Mouse (Mus musculus) MEL (cell line): Measurements from ENCODE around the gene Syt8. TPM values are rescaled to one million over a fixed set of nuclear protein-coding genes. Genes with fewer than 3 reads are reported as not detected.

Experiments used
- DNase-seq: peaks from one replicate; pipeline ENCODE4 v3.0.0; 2011; ENCODE audit warnings: low read depth, low spot score
- H3K27ac ChIP-seq: 2 replicates; pipeline ENCODE4 v1.5.1; 2012; ENCODE audit warnings: low read depth, mild to moderate bottlenecking, control low read depth, low read length, moderate library complexity; ENCODE audit not compliant: control insufficient read depth
- H3K27me3 ChIP-seq, 2 experiments: fragments of 150-350 bp in 1 of 2; sonication (generic) in 1 of 2; 2 replicates each; pipeline ENCODE4 v1.6.1; 2012; ENCODE audit warnings: low read length in 2 of 2, mild to moderate bottlenecking in 2 of 2, improper control_type of control experiment in 1 of 2, moderate library complexity in 1 of 2; ENCODE audit not compliant: insufficient read depth in 2 of 2, control insufficient read depth in 1 of 2
- H3K36me3 ChIP-seq, 2 experiments: 2 replicates each; pipeline ENCODE4 v1.6.1; 2012 to 2014; ENCODE audit warnings: low read length in 2 of 2, improper control_type of control experiment in 1 of 2, inconsistent platforms in 1 of 2, mild to moderate bottlenecking in 1 of 2; ENCODE audit not compliant: insufficient read depth in 2 of 2, control insufficient read depth in 1 of 2
- H3K4me1 ChIP-seq, 2 experiments: fragments of 150-350 bp in 1 of 2; sonication (generic) in 1 of 2; 2 replicates each; pipeline ENCODE4 v1.6.1; 2012; ENCODE audit warnings: low read length in 2 of 2, improper control_type of control experiment in 1 of 2, mild to moderate bottlenecking in 1 of 2; ENCODE audit not compliant: insufficient read depth in 2 of 2, control insufficient read depth in 1 of 2
- H3K4me3 ChIP-seq, 2 experiments: fragments of 150-350 bp in 1 of 2; sonication (generic) in 1 of 2; 2 replicates each; pipeline ENCODE4 v1.5.1; 2012; ENCODE audit warnings: low read depth in 2 of 2, low read length in 2 of 2, mild to moderate bottlenecking in 2 of 2, moderate library complexity in 2 of 2, control low read depth in 1 of 2, improper control_type of control experiment in 1 of 2; ENCODE audit not compliant: control insufficient read depth in 1 of 2, insufficient read depth in 1 of 2
- H3K79me2 ChIP-seq: 2 replicates; pipeline ENCODE4 v1.6.1; 2012; ENCODE audit warnings: mild to moderate bottlenecking, low read length, moderate library complexity; ENCODE audit not compliant: control insufficient read depth, poor library complexity, insufficient read depth
- H3K9ac ChIP-seq: 2 replicates; pipeline ENCODE4 v1.6.1; 2012; ENCODE audit warnings: low read depth, mild to moderate bottlenecking, control low read depth, low read length, moderate library complexity; ENCODE audit not compliant: control insufficient read depth, poor library complexity, severe bottlenecking
- H3K9me3 ChIP-seq: fragments of 150-350 bp; sonication (generic); replicated peaks from 2 replicates; pipeline ENCODE4 v1.6.1; 2012; ENCODE audit warnings: mild to moderate bottlenecking, low read length, improper control_type of control experiment, moderate library complexity; ENCODE audit not compliant: insufficient read depth
- BHLHE40 ChIP-seq: IDR thresholded peaks from 2 replicates; pipeline ENCODE4 v1.6.1; 2012; ENCODE audit warnings: low read depth, mild to moderate bottlenecking, inconsistent platforms, low read length, improper control_type of control experiment, borderline replicate concordance
- CHD1 ChIP-seq: IDR thresholded peaks from 2 replicates; pipeline ENCODE4 v1.6.1; 2012; ENCODE audit warnings: low read depth, mild to moderate bottlenecking, inconsistent platforms, low read length, improper control_type of control experiment
- CHD2 ChIP-seq: IDR thresholded peaks from 2 replicates; pipeline ENCODE4 v1.6.1; 2011; ENCODE audit warnings: low read length, improper control_type of control experiment
- E2F4 ChIP-seq: IDR thresholded peaks from 2 replicates; pipeline ENCODE4 v1.6.1; 2011; ENCODE audit warnings: low read depth, low read length, improper control_type of control experiment, borderline replicate concordance
- EP300 ChIP-seq, 2 experiments: IDR thresholded peaks; 2 replicates each; pipeline ENCODE4 v1.6.1; 2011; ENCODE audit warnings: improper control_type of control experiment in 2 of 2, low read length in 2 of 2, low read depth in 1 of 2, mild to moderate bottlenecking in 1 of 2
- ETS1 ChIP-seq: IDR thresholded peaks from 2 replicates; pipeline ENCODE4 v1.6.1; 2012; ENCODE audit warnings: low read depth, mild to moderate bottlenecking, inconsistent platforms, low read length, improper control_type of control experiment, moderate library complexity
- GATA1 ChIP-seq: IDR thresholded peaks from 2 replicates; pipeline ENCODE4 v1.6.1; 2011; ENCODE audit warnings: low read depth, low read length, improper control_type of control experiment
- HCFC1 ChIP-seq: IDR thresholded peaks from 2 replicates; pipeline ENCODE4 v1.6.1; 2012; ENCODE audit warnings: low read depth, mild to moderate bottlenecking, inconsistent platforms, low read length, improper control_type of control experiment, moderate library complexity
- JUND ChIP-seq: IDR thresholded peaks from 2 replicates; pipeline ENCODE4 v1.6.1; 2011; ENCODE audit warnings: low read depth, mild to moderate bottlenecking, improper control_type of control experiment, low read length
- MAX ChIP-seq: IDR thresholded peaks from 2 replicates; pipeline ENCODE4 v1.6.1; 2011; ENCODE audit warnings: low read length, improper control_type of control experiment
- MAZ ChIP-seq: IDR thresholded peaks from 2 replicates; pipeline ENCODE4 v1.6.1; 2012; ENCODE audit warnings: low read depth, mild to moderate bottlenecking, inconsistent platforms, low read length, improper control_type of control experiment
- MEF2A ChIP-seq: IDR thresholded peaks from 2 replicates; pipeline ENCODE4 v1.6.1; 2014; ENCODE audit warnings: low read depth, mild to moderate bottlenecking, inconsistent platforms, low read length, improper control_type of control experiment; ENCODE audit not compliant: poor library complexity, insufficient replicate concordance, severe bottlenecking; ENCODE audit errors: extremely low read depth
- MXI1 ChIP-seq: IDR thresholded peaks from 2 replicates; pipeline ENCODE4 v1.6.1; 2011; ENCODE audit warnings: mild to moderate bottlenecking, low read depth, low read length, improper control_type of control experiment
- MYC ChIP-seq: IDR thresholded peaks from 2 replicates; pipeline ENCODE4 v1.6.1; 2011; ENCODE audit warnings: low read depth, mild to moderate bottlenecking, low read length, improper control_type of control experiment, moderate library complexity
- NRF1 ChIP-seq: IDR thresholded peaks from 2 replicates; pipeline ENCODE4 v1.6.1; 2014; ENCODE audit warnings: low read depth, mild to moderate bottlenecking, inconsistent platforms, low read length, improper control_type of control experiment, moderate library complexity; ENCODE audit not compliant: poor library complexity, insufficient read depth, severe bottlenecking
- POLR2A ChIP-seq, 2 experiments: IDR thresholded peaks; 2 replicates each; pipeline ENCODE4 v1.6.1; 2011 to 2012; ENCODE audit warnings: low read length in 2 of 2, mild to moderate bottlenecking in 2 of 2, control low read depth in 1 of 2, improper control_type of control experiment in 1 of 2, low read depth in 1 of 2, moderate library complexity in 1 of 2; ENCODE audit not compliant: control insufficient read depth in 1 of 2, insufficient read depth in 1 of 2, poor library complexity in 1 of 2
- POLR2AphosphoS2 ChIP-seq: IDR thresholded peaks from 2 replicates; pipeline ENCODE4 v1.6.1; 2011; ENCODE audit warnings: low read length, improper control_type of control experiment
- POLR2AphosphoS5 ChIP-seq: IDR thresholded peaks from 2 replicates; pipeline ENCODE4 v1.6.1; 2012; ENCODE audit warnings: low read depth, borderline replicate concordance, mild to moderate bottlenecking, inconsistent platforms, low read length, moderate library complexity, mixed read lengths
- RAD21 ChIP-seq: IDR thresholded peaks from 2 replicates; pipeline ENCODE4 v1.6.1; 2011; ENCODE audit warnings: mild to moderate bottlenecking, low read depth, low read length, improper control_type of control experiment
- SIN3A ChIP-seq: IDR thresholded peaks from 2 replicates; pipeline ENCODE4 v1.6.1; 2012; ENCODE audit warnings: low read length, improper control_type of control experiment, inconsistent platforms
- SMC3 ChIP-seq: IDR thresholded peaks from 2 replicates; pipeline ENCODE4 v1.6.1; 2011; ENCODE audit warnings: low read depth, low read length, improper control_type of control experiment
- TAL1 ChIP-seq: IDR thresholded peaks from 2 replicates; pipeline ENCODE4 v1.6.1; 2012; ENCODE audit warnings: mild to moderate bottlenecking, inconsistent platforms, low read length, moderate library complexity, mixed read lengths
- TCF12 ChIP-seq: IDR thresholded peaks from 2 replicates; pipeline ENCODE4 v1.6.1; 2014; ENCODE audit warnings: low read depth, mild to moderate bottlenecking, inconsistent platforms, low read length, improper control_type of control experiment, moderate library complexity
- UBTF ChIP-seq: IDR thresholded peaks from 2 replicates; pipeline ENCODE4 v1.6.1; 2012; ENCODE audit warnings: low read depth, mild to moderate bottlenecking, inconsistent platforms, low read length, improper control_type of control experiment, moderate library complexity, borderline replicate concordance; ENCODE audit not compliant: insufficient read depth
- USF2 ChIP-seq, 2 experiments: IDR thresholded peaks; 2 replicates each; pipeline ENCODE4 v1.6.1; 2011 to 2012; ENCODE audit warnings: improper control_type of control experiment in 2 of 2, low read length in 2 of 2, borderline replicate concordance in 1 of 2, inconsistent platforms in 1 of 2, low read depth in 1 of 2, mild to moderate bottlenecking in 1 of 2; ENCODE audit not compliant: insufficient read depth in 1 of 2
- ZC3H11A ChIP-seq: IDR thresholded peaks from 2 replicates; pipeline ENCODE4 v1.6.1; 2012; ENCODE audit warnings: low read depth, mild to moderate bottlenecking, inconsistent platforms, low read length, improper control_type of control experiment
- ZKSCAN1 ChIP-seq: IDR thresholded peaks from 2 replicates; pipeline ENCODE4 v1.6.1; 2012; ENCODE audit warnings: low read depth, mild to moderate bottlenecking, inconsistent platforms, low read length, improper control_type of control experiment, moderate library complexity
- ZMIZ1 ChIP-seq: IDR thresholded peaks from 2 replicates; pipeline ENCODE4 v1.6.1; 2012; ENCODE audit warnings: low read depth, mild to moderate bottlenecking, inconsistent platforms, low read length, improper control_type of control experiment, moderate library complexity
- ZNF384 ChIP-seq: IDR thresholded peaks from 2 replicates; pipeline ENCODE4 v1.6.1; 2012; ENCODE audit warnings: low read depth, mild to moderate bottlenecking, inconsistent platforms, low read length, improper control_type of control experiment
- polyA plus RNA-seq, 2 experiments: library from polyadenylated mRNA; stranded (reverse) in 1 of 2; unstranded in 1 of 2; fragments of >175 nt in 1 of 2; fragments of >200 nt in 1 of 2; gene quantifications; 2 replicates each; pipeline versions ENCODE4 v1.2.1 to v1.2.4; 2012; ENCODE audit warnings: low replicate concordance in 2 of 2, low read depth in 1 of 2; ENCODE audit not compliant: insufficient read length in 2 of 2, insufficient read depth in 1 of 2, missing spikeins in 1 of 2
- total RNA-seq: library from RNA; depleted of rRNA; stranded (reverse); fragments of 300-350 nt; gene quantifications from 2 replicates; pipeline ENCODE4 v1.2.3, GENCODE M21; 2012

Gene Syt8
- total and polyA plus RNA-seq, 3 experiments = not detected

DNA sequence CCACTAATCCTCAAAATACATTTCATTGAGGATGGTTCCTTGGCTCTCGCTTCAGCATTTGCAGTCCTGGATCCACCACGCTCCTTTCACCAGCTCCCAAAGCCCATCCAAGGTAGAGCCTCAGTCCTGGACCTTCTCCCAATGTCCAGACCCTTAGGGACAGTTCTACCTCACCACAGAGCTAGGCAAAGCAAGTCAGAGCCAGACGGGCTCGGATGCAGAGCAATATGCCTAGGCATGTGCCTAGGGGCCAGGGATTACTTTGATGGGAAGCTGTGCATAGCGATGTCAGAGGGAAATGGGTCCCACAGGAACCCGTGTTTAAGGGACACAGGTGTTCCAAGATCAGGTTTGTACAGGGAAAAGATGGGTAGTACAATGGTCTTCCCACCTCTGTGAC, 10.7 kb downstream of the Syt8 start:
- DNase-seq = no peak
- Histone ChIP-seq H3K27me3 (peaks cover 0 to 2% of the 10 kb centered on the region in 2 experiments; a peak in 1 of 4 replicates), H3K36me3 (0 out of 4 replicates have a peak, but pooled peaks cover 0 to 2% of the 10 kb centered on the region in 2 experiments), H3K79me2 (no peaks in the 10 kb centered on the region), H3K4me3 (no peak overlapping the region), H3K27ac (no peak overlapping the region)
- TF ChIP-seq MAZ (no peak), NRF1 (no peak), JUND (no peak), POLR2AphosphoS2 (no peak), ZNF384 (no peak), TCF12 (no peak), MEF2A (no peak), POLR2AphosphoS5 (no peak), ZC3H11A (no peak), TAL1 (no peak), RAD21 (no peak), EP300 (IDR thresholded peaks at IDR 0.05; ENCODE audit: low read depth in 1 of 2, low read length in 2 of 2) (no peak), ZKSCAN1 (no peak), ZMIZ1 (no peak), SMC3 (no peak), HCFC1 (no peak), ETS1 (no peak), MXI1 (no peak), GATA1 (no peak), POLR2A (IDR thresholded peaks at IDR 0.05; ENCODE audit: control insufficient read depth in 1 of 2, insufficient read depth in 1 of 2, low read depth in 1 of 2, low read length in 2 of 2, poor library complexity in 1 of 2) (no peak)
- TF ChIP-seq, all 39 proteins: peak for 0
- Histone ChIP-seq H3K9me3 (no peaks in the 10 kb centered on the region), H3K9ac (no peak overlapping the region), H3K4me1 (peaks cover 0 to 3% of the 10 kb centered on the region in 2 experiments; a peak in 2 of 4 replicates)

DNA sequence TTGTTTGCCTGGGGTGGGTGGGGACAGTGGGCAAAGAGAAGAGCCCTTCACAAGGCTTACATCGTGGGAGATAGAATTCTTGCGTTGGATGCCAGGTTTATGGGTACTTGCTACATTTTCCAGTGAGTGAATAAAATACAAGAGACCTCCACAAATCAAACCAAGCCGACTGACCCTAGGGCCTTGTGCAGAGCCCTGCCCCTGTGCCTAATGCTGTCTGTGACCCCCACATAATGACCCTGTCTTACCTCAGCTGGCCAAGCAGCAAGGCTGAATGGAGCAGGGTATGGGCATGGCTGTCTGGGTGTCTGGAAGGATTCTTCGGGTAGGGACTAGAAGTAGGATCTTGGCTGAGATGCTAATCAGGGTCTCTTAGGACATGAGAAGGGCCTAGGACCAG, 11.6 kb downstream of the Syt8 start:
- H3K27ac ChIP-seq = no peak overlapping the region
- H3K27me3 ChIP-seq = peaks cover 0 to 2% of the 10 kb centered on the region in 2 experiments; a peak in 1 of 4 replicates
- no peak for TF ChIP-seq EP300 (IDR thresholded peaks at IDR 0.05; ENCODE audit: low read depth in 1 of 2, low read length in 2 of 2)
- no peak for TF ChIP-seq MEF2A
- TF ChIP-seq ETS1 = no peak
- TF ChIP-seq SIN3A = no peak
- no peak for TF ChIP-seq E2F4
- TF ChIP-seq UBTF = no peak
- no peak for TF ChIP-seq CHD2
- no peak for TF ChIP-seq USF2 (IDR thresholded peaks at IDR 0.05; ENCODE audit: borderline replicate concordance in 1 of 2, insufficient read depth in 1 of 2, low read depth in 1 of 2, low read length in 2 of 2)
- TF ChIP-seq ZNF384 = no peak
- no peak for TF ChIP-seq ZKSCAN1
- TF ChIP-seq POLR2A (IDR thresholded peaks at IDR 0.05; ENCODE audit: control insufficient read depth in 1 of 2, insufficient read depth in 1 of 2, low read depth in 1 of 2, low read length in 2 of 2, poor library complexity in 1 of 2) = no peak
- no peak for TF ChIP-seq ZMIZ1
- no peak for TF ChIP-seq HCFC1
- TF ChIP-seq CHD1 = no peak
- no peak for TF ChIP-seq MYC
- TF ChIP-seq JUND = no peak
- no peak for TF ChIP-seq MAZ
- TF ChIP-seq MAX = no peak
- TF ChIP-seq BHLHE40 = no peak
- H3K4me3 ChIP-seq = no peak overlapping the region
- no peak for DNase-seq
- no peaks in the 10 kb centered on the region for H3K79me2 ChIP-seq
- H3K9me3 ChIP-seq = no peaks in the 10 kb centered on the region
- peaks cover 0 to 3% of the 10 kb centered on the region in 2 experiments; a peak in 2 of 4 replicates for H3K4me1 ChIP-seq
- H3K9ac ChIP-seq = no peak overlapping the region
- H3K36me3 ChIP-seq = 0 out of 4 replicates have a peak, but pooled peaks cover 0 to 2% of the 10 kb centered on the region in 2 experiments
